Mouse (Mus musculus): ENCODE data around the gene Rsc1a1. TPM values are rescaled to one million over a fixed set of nuclear protein-coding genes. Genes with fewer than 3 reads are reported as not detected.

Gene Rsc1a1
- total RNA-seq (2021), result 1 to 10 TPM; 1.4 to 2.3 TPM
- long read RNA-seq, experiment 1, result 0 reads
- long read RNA-seq, experiment 2, partial matches to known transcripts, result 0 of 2 reads
- long read RNA-seq, experiment 2, other reads (novel, unspliced or antisense), result 0 of 2 reads

DNA sequence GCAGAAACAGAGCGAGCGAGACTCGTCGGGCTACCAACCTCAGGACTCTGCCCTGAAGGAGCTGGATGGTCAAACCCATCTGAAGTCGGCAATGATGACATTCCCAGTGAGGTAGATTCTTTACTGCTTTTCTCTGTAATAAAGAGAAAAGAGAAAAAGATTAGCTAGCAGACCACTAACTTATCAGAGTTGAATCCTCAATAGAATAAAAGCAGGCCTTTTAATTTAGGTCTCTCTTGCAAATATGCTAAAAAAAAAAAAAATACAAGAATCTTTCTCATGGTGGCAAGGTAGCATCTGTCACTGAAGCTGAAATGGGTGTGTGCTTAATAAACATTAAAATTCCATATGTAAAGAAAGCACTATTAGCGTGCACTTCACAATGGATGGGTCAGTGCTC, at the start of gene Rsc1a1:
Rsc1a1 (minus strand) TSS at position 101 of the 400 bp plus-strand sequence.
- no peak for DNase-seq

DNA sequence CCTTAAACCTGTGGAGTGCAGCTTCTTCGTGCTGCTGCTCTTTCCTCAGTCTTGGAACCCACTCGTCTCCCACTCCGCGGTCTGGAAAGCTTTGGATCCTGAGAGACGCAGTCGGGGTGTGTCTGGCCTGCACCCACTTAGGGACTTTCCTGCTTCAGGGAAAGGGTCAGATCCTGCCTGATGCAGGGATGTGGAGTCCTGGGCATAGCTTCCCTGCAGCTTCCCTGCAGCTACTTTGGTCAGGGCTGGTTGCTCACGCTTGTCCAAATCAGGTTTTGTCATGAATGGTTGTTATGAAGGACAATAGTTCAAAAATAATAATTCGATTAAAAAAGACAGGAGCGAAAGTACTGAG, 49.8 kb upstream of the Rsc1a1 start:
- no peak for DNase-seq

DNA sequence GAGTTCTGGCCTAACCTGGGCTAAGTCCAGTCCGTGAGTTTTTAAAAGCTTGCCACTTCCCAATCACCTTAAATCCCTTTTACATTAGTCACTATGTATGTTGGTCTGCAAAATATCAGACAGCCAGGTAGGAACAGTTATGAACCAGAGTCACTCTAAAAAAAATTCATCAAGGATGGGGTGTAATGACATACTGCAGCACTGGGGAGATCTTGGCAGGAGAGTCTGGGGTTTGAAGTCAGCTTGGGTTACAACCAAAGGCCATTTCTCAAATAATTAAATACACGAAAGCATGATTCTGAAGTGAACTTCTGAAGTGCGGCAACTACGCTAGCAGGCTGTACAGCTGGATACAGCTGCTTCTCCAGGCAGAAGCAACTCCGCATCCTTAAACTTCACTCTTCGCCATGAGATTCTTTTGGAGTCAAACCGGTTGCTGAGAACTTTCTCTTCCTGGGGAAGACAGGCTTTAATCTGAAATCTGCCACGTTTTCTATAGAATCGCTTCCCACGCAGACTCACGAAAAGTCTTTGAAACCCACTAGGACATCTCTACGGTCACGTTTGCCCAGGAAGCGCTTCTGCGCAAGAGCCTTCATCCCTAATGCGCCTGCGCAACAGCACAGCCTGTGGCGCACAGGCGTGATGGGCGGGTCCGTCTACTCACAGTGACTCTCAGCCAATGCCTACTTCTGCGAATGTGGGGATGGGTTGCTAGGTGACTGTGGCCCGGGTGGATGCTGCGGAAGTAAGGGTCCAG, 49.2 kb upstream of the Rsc1a1 start:
- DNase-seq, result peak; percentile 89

DNA sequence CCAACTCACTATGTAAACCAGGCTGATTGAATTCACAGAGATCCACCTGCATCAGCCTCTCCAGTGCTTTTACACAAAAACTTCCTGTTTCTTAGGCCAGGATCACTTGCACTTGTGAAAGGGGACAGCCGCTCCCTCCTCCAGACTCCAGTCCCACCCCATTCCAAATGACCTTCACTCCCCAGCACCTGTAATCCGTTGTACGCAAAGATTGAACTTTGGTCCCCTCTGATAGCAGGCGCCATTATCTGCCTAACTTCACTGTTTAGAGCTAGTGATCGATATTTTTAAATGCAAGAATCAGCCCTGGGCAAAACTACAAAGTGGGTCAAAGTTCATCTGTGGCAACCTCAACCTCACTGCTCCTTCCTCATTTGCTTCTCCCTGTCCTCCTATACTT, 46.4 kb upstream of the Rsc1a1 start:
- DNase-seq, result no peak

DNA sequence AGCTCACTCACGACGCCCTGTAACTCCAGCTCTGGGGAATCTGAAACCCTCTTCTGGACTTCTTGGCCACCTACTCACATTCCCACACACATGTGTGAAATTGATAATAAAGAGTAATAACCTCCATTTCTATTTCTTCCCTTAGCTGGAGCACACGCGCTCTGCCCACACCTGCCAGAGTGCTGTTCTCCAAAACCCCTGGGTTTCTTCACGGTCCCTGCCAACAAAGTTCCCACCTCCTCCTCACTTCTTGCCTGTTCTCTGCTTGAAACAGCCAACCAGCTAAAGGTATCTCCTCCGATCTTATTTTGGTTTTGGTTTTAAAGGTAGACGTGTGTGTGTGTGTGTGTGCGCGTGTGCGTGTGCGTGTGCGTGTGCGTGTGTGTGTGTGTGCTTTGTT, 45.0 kb upstream of the Rsc1a1 start:
- no peak for DNase-seq

DNA sequence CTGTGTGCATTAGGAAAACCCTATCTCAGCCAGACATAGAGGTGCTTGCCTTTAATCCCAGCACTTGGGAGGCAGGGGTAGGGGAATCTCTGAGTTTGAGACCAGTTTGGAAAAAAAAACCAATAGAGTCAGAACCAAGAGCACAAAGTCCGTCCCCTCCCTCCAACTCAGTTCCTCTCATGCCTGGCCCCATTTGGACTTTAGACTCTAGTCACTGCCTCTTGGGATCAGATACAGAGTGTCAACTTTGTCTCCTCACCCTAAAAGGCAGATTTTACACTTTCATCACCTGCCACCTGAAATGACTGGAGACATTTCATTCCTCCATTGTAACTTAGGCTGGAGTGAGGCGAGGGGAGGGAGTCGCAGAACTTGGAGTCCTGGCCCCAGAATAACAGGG, 43.9 kb upstream of the Rsc1a1 start:
- DNase-seq, result no peak

DNA sequence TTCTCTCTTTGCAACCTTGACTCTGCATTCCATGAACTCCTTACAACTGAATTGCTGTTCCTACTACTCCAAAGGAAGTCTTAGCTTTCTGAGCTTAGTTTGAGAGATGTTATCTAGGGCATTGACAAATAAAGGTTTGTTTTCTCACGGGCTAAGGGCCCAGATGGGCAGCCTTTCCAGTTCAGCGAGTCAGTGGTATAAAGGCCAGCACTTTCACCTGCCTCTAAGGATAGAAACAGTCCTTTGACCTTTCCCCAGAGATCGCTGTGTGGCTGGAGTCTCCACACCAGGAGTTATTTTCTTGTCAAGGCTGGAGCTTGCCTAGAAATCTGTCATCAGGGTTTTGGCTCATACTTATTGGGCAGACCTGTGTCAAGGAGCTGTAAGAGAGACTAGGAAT, 40.3 kb upstream of the Rsc1a1 start:
- DNase-seq, result no peak

DNA sequence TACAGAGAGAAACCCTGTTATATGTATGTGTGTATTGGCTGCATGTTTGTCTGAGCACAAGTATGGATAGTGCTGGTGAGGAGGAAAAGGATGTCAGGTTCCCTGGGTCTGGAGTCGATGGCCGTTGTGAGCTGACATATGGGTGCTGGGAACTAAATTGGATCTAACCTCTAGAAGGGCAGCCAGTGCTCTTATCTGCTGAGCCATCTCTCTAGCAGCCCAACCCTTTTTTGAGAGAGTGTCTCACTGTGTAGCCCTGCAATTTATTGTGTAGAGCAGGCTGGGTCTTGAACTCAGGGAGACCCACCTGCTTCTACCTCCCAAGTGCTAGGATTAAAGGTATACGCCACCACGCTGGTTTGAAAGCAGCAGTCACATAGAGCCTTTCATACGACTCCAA, 39.9 kb upstream of the Rsc1a1 start:
- no peak for DNase-seq

DNA sequence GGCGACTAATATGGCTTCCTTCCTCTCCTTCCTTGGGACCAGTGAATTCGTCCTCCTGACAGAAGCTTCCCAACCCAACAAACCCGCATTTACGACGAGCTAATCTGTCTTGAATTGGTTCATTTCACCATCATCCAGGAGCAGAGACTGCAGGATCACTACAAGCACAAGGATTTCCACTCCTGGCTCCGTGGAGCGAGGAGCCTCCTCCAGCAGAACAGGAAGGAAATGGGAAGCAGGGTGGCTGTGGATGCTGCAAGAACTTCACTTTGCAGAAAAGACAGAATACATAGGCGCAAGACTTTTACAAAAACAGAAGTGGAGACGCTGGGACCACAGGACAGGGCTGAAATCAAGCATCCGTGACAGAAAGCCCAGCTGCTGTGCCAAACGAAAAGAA, 39.2 kb upstream of the Rsc1a1 start:
- DNase-seq, result no peak

DNA sequence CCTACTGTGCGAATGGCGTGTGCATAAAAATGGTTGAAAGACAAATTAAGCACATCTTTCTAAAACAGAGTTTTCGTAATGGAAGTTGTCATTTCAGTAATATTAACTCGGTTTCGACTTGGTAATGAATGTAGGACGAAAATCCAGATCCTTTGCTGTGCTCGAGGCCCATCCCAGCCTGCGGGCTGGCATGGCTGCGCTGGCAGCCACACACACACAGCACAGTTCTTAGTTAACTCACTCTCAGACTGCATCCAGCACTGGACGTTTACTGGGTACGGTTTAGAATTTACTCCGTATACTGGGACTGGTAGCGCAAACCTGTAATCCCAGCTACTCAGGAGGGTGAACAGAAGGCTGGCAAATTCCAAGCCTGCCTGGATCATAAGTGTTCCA, 38.3 kb upstream of the Rsc1a1 start:
- DNase-seq, result no peak

DNA sequence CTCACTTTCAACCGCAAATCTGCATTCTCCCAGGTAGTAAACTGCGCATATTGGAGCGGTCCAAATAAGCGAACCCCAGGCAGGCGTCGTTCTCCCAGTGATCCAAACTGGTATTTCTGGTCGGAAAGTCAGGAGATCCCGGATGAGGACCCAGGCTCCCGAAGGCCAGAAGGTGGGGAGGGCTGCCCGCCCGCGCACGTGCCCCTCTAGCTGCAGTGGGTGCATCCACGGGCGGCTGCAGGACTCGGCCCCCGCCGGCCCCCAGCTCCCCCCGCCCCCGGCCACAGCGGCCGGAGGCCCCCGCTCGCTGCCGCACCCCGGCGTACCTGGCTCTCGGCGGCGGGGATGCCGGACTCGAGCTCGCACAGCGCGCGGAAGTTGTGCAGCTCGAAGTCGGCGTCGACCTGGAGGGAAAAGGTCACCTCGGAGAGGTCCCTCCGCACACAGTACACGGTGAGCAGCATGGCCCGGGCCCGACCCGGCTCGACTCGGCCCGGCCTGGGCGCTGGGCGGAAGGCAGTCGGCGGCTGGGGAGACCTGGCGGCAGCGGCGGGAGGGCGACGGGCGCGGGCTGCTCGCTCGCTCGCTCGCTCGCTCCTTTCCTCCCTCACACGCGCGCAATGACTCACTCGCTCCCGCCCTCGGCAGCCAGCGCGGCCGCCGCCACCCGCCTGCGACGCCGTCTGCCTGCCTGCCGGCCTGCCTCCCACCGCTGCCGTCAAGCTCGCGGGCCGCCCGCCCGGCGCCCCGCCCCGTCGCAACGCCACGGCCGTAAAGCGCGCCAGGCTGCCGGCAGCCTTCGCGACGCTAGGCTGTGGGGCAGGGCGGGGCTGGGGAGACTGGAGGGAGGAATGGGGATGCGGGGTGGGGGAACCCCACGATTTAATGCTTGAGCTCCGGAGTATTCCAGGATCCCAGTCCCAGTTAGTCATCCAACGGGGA, 37.6 kb upstream of the Rsc1a1 start, which contains the start of gene Ddi2:
Ddi2 (minus strand) TSS at position 689 of the 942 bp plus-strand sequence.
- peak; percentile 95 for DNase-seq

DNA sequence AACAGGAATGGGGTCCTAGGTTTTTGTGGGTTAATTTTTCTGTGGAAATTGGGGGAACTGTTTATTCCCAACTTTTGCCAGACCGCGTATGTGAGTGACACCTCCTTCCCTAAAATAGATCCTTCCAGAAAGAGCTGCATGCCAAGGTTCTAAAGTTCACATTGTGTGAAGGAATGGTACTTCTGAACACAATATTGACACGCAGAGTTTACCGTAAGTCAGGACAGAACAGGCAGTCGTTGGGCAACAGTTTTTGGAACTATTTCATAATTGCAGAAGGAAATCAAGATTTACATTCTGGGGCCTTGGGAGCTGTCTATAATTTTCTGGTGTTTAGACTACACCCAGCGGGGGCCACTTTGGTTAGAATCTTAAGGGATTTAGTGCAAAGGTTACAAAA, 36.6 kb upstream of the Rsc1a1 start:
- DNase-seq, result no peak

DNA sequence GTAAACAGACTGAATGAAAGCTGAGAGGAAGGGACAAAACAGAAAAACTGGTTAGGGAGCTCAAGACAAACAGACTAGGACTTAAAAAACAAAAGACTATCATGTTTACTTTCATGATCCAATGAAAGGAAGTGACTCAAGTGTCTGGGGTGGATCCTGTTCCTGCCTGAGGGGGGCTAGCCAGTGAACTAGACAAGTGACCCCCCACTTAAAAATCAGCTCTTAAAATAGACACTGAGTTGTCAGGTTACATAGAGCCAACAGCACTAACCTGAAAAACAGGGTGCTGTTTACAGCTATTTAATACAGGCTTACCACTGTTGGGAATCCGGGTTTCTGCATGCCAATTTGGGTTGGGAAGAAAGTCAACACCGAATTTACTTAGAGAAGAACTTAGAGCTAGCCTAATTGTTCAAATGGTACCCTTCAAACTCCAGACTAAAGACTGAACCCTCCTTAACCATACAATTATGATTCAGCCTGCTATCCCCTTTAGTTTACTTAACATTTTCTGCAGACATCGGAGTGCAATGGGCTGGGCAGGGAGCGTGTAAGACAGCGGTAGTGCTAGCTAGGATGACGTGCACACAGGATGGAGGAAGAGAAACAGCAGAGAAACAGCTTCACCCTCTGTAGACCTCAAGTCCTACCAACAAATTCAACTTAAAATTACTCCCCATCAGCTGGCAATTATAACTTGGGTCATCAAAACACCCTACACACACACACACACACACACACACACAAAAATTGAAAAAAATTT, 35.5 kb upstream of the Rsc1a1 start:
- no peak for DNase-seq

DNA sequence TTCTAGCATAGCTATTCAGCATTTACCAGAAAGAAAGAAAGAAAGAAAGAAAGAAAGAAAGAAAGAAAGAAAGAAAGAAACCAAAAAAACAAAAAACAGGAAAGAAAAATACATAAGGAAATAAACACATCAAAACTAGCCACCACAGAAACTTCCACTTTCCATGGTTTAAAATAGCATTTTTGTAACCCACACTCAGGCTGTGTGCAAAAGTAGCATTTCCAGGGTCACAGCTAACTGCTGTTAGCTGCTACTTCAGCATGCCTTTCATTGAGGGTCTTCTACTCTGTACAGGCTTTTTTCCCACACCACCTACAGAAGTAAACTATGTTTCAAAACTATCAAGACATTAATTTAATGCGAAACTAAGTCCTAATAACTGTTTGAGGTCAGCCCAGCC, 33.9 kb upstream of the Rsc1a1 start:
- no peak for DNase-seq

DNA sequence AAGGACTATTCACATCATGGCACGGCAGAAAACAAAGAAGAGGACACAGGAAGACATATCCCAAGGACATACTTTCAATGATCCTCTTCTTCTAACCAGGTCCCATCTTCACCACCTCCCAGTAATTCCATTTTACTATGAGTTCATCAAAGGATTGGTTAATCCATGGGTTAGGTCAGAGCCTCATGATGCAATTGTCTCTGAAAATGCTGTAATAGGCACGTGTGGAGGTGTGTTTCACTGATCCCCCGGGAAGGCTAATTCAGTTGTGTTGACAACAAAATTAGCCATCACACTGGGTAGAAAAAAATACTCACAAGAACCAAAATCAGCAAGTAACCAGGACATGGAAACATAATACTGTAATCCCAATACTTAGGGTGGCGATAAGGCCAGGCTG, 32.2 kb upstream of the Rsc1a1 start:
- no peak for DNase-seq

DNA sequence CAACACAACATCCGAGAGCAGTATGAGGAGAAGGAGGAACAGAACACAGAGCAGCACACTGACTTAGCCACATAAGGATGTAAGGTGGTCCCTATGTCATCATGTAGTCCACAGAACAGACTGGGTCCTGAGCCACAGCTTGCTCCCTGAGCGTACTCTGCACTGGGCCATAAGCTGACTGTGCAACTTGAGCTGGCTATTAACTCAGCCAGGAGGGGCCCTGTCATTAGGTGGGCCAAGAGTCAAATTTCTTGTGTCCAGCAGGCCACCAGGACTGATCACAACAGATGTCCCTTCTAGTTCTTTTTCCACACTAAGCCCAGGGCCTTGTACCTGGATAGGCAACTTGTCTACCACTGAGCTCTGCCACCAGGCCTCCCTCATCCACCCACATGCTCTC, 29.6 kb upstream of the Rsc1a1 start:
- DNase-seq, result peak; percentile 51

DNA sequence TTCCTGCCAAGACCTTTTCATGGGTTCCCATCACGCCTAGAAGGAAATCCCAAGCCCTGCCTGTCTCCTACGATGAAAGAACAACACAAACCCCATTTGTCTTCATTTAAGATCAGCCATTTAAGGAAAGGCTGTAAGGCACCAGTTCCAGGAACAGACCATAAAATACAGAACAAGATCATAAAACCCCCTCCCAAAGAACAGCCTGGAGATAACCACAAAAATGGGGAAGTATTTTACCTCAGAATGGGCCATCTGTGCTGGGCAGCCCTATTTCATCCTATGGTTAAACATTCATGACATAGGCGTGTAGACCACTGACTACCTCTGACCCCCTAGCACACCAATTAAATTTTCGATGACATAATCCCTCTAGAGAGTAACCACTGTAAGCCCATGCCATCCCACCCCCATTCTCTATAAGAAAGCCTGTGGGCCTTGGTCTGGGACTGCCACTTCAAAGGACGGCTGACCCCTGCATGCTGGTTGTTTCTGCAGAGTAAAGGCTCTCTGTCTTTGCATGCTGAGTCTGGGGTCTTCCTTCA, 28.3 kb upstream of the Rsc1a1 start:
- no peak for DNase-seq

DNA sequence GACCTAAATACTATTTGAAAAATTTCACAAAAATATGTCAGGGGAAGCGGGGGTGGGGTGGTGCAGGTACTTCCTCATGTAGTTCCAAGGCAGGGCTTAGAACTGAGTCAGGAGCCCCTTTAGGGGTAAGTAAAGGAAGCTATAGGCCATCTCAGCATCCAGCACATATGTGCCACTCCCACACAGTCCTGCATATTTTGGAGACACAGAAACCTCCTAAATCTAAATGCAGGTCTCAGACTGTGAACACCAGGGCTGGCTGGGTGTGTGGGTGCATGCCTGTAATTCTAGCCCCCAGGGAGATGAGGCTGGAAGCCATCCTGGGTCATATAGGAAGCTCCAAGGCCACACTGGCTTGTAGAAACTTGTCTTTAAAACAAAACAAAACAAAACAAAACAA, 25.9 kb upstream of the Rsc1a1 start:
- DNase-seq, result no peak

DNA sequence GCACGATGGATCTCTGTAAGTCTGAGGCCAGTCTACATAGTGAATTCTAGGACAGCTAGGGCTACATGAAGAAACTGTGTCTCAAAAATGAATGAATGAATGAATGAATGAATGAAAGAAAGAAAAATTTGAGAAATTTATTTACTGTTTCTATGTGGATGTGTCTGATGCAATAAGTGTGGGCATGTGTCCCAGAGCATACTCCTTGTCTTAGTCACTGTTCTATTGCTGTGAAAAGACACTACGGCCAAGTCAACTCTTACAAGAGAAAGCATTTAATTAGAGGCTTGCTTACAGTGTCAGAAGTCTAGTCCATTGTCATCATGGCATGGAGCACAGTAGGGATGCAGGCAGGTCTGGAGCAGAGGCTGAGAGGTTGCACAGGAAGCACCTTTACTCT, 23.6 kb upstream of the Rsc1a1 start:
- DNase-seq, result no peak

DNA sequence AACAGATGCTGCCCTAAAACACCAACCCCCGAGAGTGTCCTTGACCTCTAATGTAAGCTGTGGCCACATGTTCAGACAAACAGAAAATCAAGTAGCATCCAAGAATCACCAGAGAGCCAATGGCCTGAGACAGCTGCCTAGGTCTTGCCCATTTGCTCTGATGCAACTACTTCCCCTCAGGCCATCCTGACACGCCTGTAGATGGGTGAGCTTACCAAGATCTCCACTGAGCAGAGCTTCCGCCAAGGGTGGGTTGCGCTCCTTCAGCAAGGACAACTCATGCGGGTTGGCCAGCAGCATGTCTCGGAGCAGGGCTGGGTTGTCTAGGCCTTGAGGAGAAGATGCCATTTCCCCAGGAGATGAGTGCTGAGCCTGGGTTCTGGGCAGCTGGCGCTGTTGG, 22.6 kb upstream of the Rsc1a1 start:
- DNase-seq, result no peak

DNA sequence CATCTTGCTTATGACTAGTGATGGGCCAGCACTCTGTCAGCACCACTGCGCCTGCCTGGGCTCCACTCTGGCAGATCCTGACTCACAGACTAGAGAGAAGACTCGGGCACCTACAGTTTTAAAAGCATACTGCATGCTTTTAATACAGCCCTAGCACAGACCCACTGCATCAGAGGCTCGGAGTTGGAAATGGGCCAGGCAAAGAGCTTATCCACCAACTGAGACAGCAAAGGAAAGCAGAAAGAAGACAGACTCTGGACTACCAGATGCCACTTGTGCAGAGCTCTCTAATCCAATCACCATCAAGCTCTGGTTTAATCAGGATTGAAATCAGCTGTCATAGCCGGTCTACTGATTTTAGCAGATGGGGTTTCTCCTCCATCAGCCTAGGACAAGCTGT, 19.9 kb upstream of the Rsc1a1 start:
- DNase-seq, result no peak

DNA sequence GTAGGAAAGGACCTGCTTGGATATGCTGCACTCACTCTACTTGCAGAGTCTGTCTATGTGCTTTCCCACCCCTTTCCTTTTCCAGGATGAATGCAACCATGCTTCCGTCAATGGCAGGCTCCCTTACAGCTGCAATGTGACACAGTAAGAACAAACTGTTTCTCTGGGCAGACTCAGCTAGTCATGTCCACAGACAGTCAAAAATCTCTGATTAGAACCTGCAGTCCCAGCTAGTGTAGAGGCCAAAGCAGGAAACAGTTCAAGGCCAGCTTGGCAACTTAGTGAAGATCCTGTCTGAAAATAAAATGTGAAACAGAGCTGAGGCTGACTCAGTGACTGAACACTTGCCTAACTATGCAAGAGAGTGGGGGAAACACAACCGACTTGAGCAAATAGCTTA, 19.2 kb upstream of the Rsc1a1 start:
- DNase-seq, result peak; percentile 48
